Mouse (Mus musculus): ENCODE measurements at regions not wholly inside any gene's neighbourhood (a gene's known extent, or its start where the extent isn't known, plus 50 kb on each side); places are given as distances from the start of the nearest gene placed in this dataset.

- WGBS, result 47% methylated on average over 10 of the region's 10 CpGs
- DNase-seq (ENCODE audit: low spot score) (no peak), ATAC-seq (ENCODE audit: insufficient number of reproducible peaks, low FRiP score, low TSS enrichment, low read depth) (no peak)
- no peak overlapping the region for H3K4me3 ChIP-seq (ENCODE audit: low read depth, low read length)
- H3K27ac ChIP-seq (replicated peaks; ENCODE audit: low read depth, low read length), result no peak overlapping the region
- no peaks in the 10 kb centered on the region for H3K36me3 ChIP-seq (ENCODE audit: control insufficient read depth, insufficient read depth, low read length)
- no peak overlapping the region for H3K9ac ChIP-seq (ENCODE audit: low read length)
- H3K27me3 ChIP-seq (ENCODE audit: control insufficient read depth, insufficient read depth, low read length), result no peaks in the 10 kb centered on the region
- no peak overlapping the region for H3K4me2 ChIP-seq (ENCODE audit: low read depth, severe bottlenecking)
- H3K9me3 ChIP-seq (ENCODE audit: control insufficient read depth, low read length), result no peaks in the 10 kb centered on the region; the same call in 1 of the 2 replicates
- no peaks in the 10 kb centered on the region for H3K4me1 ChIP-seq (ENCODE audit: control insufficient read depth, insufficient read depth, low read length)
Measured at GRCm38 (mm10) chr17:15180223-15180860, 139.0 kb upstream of the Gm3448 start.

- Histone ChIP-seq H3K9ac (ENCODE audit: low read length) (no peak overlapping the region), H3K4me1 (ENCODE audit: control insufficient read depth, insufficient read depth, low read length) (no peaks in the 10 kb centered on the region), H3K27ac (replicated peaks; ENCODE audit: low read depth, low read length) (no peak overlapping the region), H3K4me2 (ENCODE audit: low read depth, severe bottlenecking) (no peak overlapping the region), H3K9me3 (ENCODE audit: control insufficient read depth, low read length) (no peaks in the 10 kb centered on the region), H3K27me3 (ENCODE audit: control insufficient read depth, insufficient read depth, low read length) (no peaks in the 10 kb centered on the region), H3K36me3 (ENCODE audit: control insufficient read depth, insufficient read depth, low read length) (no peaks in the 10 kb centered on the region), H3K4me3 (ENCODE audit: low read depth, low read length) (no peak overlapping the region)
- 63% methylated on average over 4 of the region's 4 CpGs for WGBS
- ATAC-seq (ENCODE audit: insufficient number of reproducible peaks, low FRiP score, low TSS enrichment, low read depth) (no peak), DNase-seq (ENCODE audit: low spot score) (no peak)
Measured at GRCm38 (mm10) chr17:15179411-15179951, 138.1 kb upstream of the Gm3448 start.

GRCm38 (mm10) chr17:15177390-15177789 lies 136.1 kb upstream of the Gm3448 start:
- Histone ChIP-seq H3K9me3 (ENCODE audit: control insufficient read depth, low read length) (no peaks in the 10 kb centered on the region), H3K4me3 (ENCODE audit: low read depth, low read length) (no peak overlapping the region), H3K4me2 (ENCODE audit: low read depth, severe bottlenecking) (no peak overlapping the region), H3K36me3 (ENCODE audit: control insufficient read depth, insufficient read depth, low read length) (no peaks in the 10 kb centered on the region), H3K4me1 (ENCODE audit: control insufficient read depth, insufficient read depth, low read length) (no peaks in the 10 kb centered on the region), H3K9ac (ENCODE audit: low read length) (no peak overlapping the region), H3K27me3 (ENCODE audit: control insufficient read depth, insufficient read depth, low read length) (no peaks in the 10 kb centered on the region), H3K27ac (replicated peaks; ENCODE audit: low read depth, low read length) (no peak overlapping the region)
- WGBS, result 71% methylated on average over 3 of the region's 3 CpGs
- no peak for ATAC-seq (ENCODE audit: insufficient number of reproducible peaks, low FRiP score, low TSS enrichment, low read depth)
- DNase-seq (ENCODE audit: low spot score), result no peak

GRCm38 (mm10) chr17:15174354-15174953 lies 133.1 kb upstream of the Gm3448 start:
- H3K4me3 ChIP-seq (ENCODE audit: low read depth, low read length), result no peak overlapping the region
- H3K4me1 ChIP-seq (ENCODE audit: control insufficient read depth, insufficient read depth, low read length), result no peaks in the 10 kb centered on the region
- no peak overlapping the region for H3K9ac ChIP-seq (ENCODE audit: low read length)
- 78% methylated on average over 9 of the region's 9 CpGs for WGBS
- H3K27me3 ChIP-seq (ENCODE audit: control insufficient read depth, insufficient read depth, low read length), result no peaks in the 10 kb centered on the region
- DNase-seq (ENCODE audit: low spot score), result no peak
- no peak overlapping the region for H3K27ac ChIP-seq (replicated peaks; ENCODE audit: low read depth, low read length)
- no peak for ATAC-seq (ENCODE audit: insufficient number of reproducible peaks, low FRiP score, low TSS enrichment, low read depth)
- H3K4me2 ChIP-seq (ENCODE audit: low read depth, severe bottlenecking), result no peak overlapping the region
- no peaks in the 10 kb centered on the region for H3K9me3 ChIP-seq (ENCODE audit: control insufficient read depth, low read length)
- no peaks in the 10 kb centered on the region for H3K36me3 ChIP-seq (ENCODE audit: control insufficient read depth, insufficient read depth, low read length)

- no peak overlapping the region for H3K4me2 ChIP-seq (ENCODE audit: low read depth, severe bottlenecking)
- no peak overlapping the region for H3K9ac ChIP-seq (ENCODE audit: low read length)
- H3K4me1 ChIP-seq (ENCODE audit: control insufficient read depth, insufficient read depth, low read length), result no peaks in the 10 kb centered on the region
- no peaks in the 10 kb centered on the region for H3K36me3 ChIP-seq (ENCODE audit: control insufficient read depth, insufficient read depth, low read length)
- ATAC-seq (ENCODE audit: insufficient number of reproducible peaks, low FRiP score, low TSS enrichment, low read depth) (no peak), DNase-seq (ENCODE audit: low spot score) (no peak)
- WGBS, result 89% methylated on average over 3 of the region's 3 CpGs
- H3K27ac ChIP-seq (replicated peaks; ENCODE audit: low read depth, low read length), result no peak overlapping the region
- H3K4me3 ChIP-seq (ENCODE audit: low read depth, low read length), result no peak overlapping the region
- H3K27me3 ChIP-seq (ENCODE audit: control insufficient read depth, insufficient read depth, low read length), result no peaks in the 10 kb centered on the region
- no peaks in the 10 kb centered on the region for H3K9me3 ChIP-seq (ENCODE audit: control insufficient read depth, low read length)
Measured at GRCm38 (mm10) chr17:15167927-15168326, 126.6 kb upstream of the Gm3448 start.

- DNase-seq (ENCODE audit: low spot score) (no peak), ATAC-seq (ENCODE audit: insufficient number of reproducible peaks, low FRiP score, low TSS enrichment, low read depth) (no peak)
- no peaks in the 10 kb centered on the region for H3K27me3 ChIP-seq (ENCODE audit: control insufficient read depth, insufficient read depth, low read length)
- H3K36me3 ChIP-seq (ENCODE audit: control insufficient read depth, insufficient read depth, low read length), result no peaks in the 10 kb centered on the region
- no peak overlapping the region for H3K27ac ChIP-seq (replicated peaks; ENCODE audit: low read depth, low read length)
- no peak overlapping the region for H3K9ac ChIP-seq (ENCODE audit: low read length)
- no peaks in the 10 kb centered on the region for H3K9me3 ChIP-seq (ENCODE audit: control insufficient read depth, low read length)
- H3K4me2 ChIP-seq (ENCODE audit: low read depth, severe bottlenecking), result no peak overlapping the region
- no peak overlapping the region for H3K4me3 ChIP-seq (ENCODE audit: low read depth, low read length)
- 71% methylated on average over 5 of the region's 5 CpGs for WGBS
- H3K4me1 ChIP-seq (ENCODE audit: control insufficient read depth, insufficient read depth, low read length), result 0 out of 2 replicates have a peak, but pooled peaks cover 2% of the 10 kb centered on the region
Measured at GRCm38 (mm10) chr17:15157693-15158333, 116.5 kb upstream of the Gm3448 start.

GRCm38 (mm10) chr17:15152996-15153735 lies 111.8 kb upstream of the Gm3448 start:
- Histone ChIP-seq H3K27ac (replicated peaks; ENCODE audit: low read depth, low read length) (no peak overlapping the region), H3K9ac (ENCODE audit: low read length) (no peak overlapping the region), H3K9me3 (ENCODE audit: control insufficient read depth, low read length) (no peaks in the 10 kb centered on the region), H3K4me2 (ENCODE audit: low read depth, severe bottlenecking) (no peak overlapping the region), H3K4me3 (ENCODE audit: low read depth, low read length) (no peak overlapping the region), H3K36me3 (ENCODE audit: control insufficient read depth, insufficient read depth, low read length) (no peaks in the 10 kb centered on the region), H3K27me3 (ENCODE audit: control insufficient read depth, insufficient read depth, low read length) (no peaks in the 10 kb centered on the region), H3K4me1 (ENCODE audit: control insufficient read depth, insufficient read depth, low read length) (0 out of 2 replicates have a peak, but pooled peaks cover 2% of the 10 kb centered on the region)
- DNase-seq (ENCODE audit: low spot score) (no peak), ATAC-seq (ENCODE audit: insufficient number of reproducible peaks, low FRiP score, low TSS enrichment, low read depth) (no peak)
- WGBS, result 64% methylated on average over 7 of the region's 7 CpGs

GRCm38 (mm10) chr17:15152477-15152876 lies 111.1 kb upstream of the Gm3448 start:
- no peak overlapping the region for H3K4me3 ChIP-seq (ENCODE audit: low read depth, low read length)
- 68% methylated on average over 7 of the region's 7 CpGs for WGBS
- H3K36me3 ChIP-seq (ENCODE audit: control insufficient read depth, insufficient read depth, low read length), result no peaks in the 10 kb centered on the region
- H3K4me1 ChIP-seq (ENCODE audit: control insufficient read depth, insufficient read depth, low read length), result no peaks in the 10 kb centered on the region
- no peak for DNase-seq (ENCODE audit: low spot score)
- ATAC-seq (ENCODE audit: insufficient number of reproducible peaks, low FRiP score, low TSS enrichment, low read depth), result no peak
- no peaks in the 10 kb centered on the region for H3K9me3 ChIP-seq (ENCODE audit: control insufficient read depth, low read length)
- H3K27me3 ChIP-seq (ENCODE audit: control insufficient read depth, insufficient read depth, low read length), result no peaks in the 10 kb centered on the region
- no peak overlapping the region for H3K9ac ChIP-seq (ENCODE audit: low read length)
- no peak overlapping the region for H3K27ac ChIP-seq (replicated peaks; ENCODE audit: low read depth, low read length)
- H3K4me2 ChIP-seq (ENCODE audit: low read depth, severe bottlenecking), result no peak overlapping the region

Data from limb, embryonic 11.5 days (tissue).